Mouse (Mus musculus) testis, postnatal 10 days (tissue): ENCODE results near the gene Olfr718-ps1.

Experiments
- DNase-seq: peaks from one replicate; pipeline ENCODE4 v3.0.0; 2021; ENCODE audit warnings: low spot score

Olfr718-ps1 gene

GRCm38 (mm10) chr5:143129101-143129500 is 18.3 kb downstream of the Olfr718-ps1 start:
- DNase-seq: no peak

DNA sequence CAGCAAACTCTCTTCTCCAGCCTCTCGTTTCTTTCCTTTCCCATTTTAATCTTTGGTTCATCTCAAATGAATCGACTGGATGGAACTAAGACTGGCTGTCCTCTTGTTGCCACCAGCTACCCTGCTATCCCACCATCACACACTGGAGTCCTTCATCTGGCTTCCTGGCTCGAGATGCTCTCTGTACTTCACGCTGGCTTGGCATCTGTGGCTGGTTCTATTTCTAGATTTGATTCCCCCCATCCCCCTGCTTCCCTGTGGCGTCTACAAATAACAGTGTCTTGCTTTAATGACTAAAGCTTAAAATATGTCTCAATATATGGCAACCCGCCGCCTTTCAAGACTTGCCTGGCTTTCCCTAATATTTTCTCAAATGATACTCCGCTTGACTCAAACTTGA is 19.5 kb downstream of the Olfr718-ps1 start:
- DNase-seq: no peak

DNA sequence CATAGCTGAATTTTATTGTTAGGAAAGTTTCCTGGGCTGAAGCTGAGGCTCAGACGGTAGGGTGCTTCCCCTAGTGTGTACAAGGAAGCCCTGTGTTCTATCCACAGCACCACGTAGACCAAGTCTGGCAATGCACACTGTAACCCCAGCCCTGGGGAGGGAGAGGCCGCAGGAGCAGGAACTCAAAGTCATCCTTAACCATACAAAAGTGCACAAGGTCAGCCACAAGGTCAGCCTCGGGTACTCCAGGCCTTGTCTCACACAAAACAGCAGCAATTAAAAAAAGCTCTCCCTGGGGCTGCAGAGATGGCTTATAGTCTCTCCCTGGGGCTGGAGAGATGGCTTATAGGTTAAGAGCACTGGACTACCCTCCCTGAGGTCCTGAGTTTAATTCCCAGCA is 20.5 kb downstream of the Olfr718-ps1 start:
- no peak for DNase-seq

DNA sequence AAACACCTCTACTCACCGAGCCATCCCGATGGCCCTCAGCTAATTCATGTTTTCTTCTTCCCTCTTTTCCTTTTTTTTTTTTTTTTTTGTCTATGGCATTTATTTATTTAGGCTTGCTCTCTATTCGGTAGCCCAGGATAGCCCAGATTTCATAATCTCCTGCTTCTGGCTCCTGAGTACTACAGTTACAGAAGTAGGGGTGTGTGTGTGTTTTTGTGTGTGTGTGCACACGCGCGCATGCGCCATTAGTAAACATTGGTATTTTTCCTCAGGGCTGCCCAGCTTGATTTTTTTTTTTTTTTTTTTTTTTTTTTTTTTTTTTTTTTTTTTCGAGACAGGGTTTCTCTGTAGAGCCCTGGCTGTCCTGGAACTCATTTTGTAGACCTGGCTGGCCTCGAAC is 21.3 kb downstream of the Olfr718-ps1 start:
- no peak for DNase-seq

DNA sequence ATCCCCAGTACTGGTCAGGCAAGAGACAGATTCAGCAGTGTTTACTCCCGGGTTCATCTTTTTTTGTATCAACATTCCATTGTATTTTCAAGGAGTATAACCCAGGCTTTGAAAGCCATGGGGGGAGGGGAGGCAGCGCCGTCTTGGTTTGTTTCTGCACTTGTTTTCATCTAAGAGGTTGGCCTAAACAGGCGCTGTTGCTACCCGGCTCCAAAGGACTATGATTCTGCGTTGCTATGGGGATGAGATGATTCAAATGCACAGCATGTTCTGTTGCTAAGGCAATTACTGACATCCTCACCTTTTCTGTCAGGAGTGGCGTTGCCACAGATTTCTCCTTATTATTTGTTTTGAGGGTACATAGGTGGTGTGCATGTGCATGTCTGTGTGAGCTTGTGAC is 21.8 kb downstream of the Olfr718-ps1 start:
- DNase-seq: no peak

DNA sequence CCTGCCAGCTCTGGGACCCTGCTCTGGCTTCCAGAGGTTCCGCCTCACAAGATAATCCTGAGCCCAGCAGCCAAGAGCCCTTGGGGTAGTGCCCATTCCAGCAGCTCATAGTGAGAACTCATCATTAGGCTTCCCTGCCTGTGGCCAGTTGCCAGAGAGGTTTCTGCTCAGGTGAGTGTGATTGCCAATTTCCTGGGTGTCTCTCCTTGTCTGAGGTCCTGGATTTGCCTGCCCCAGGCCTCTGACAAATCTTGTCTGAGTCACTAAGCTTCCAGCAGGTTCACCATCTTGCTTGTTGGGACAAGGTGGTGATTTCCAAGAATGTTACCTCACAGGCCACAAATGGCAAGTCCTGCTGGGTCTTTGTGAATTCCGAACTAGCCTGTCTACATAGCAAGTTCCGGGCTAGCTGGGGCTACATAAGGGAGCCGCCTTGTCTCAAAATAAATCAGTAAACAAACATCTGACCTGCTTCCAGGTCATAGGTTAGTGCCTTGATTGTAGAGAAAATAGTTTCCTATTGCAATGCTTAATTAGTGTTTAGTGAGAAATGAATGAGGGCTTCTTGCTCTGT is 22.5 kb downstream of the Olfr718-ps1 start:
- no peak for DNase-seq

- DNase-seq: no peak
Observed at GRCm38 (mm10) chr5:143122673-143123072, 24.7 kb downstream of the Olfr718-ps1 start.

- no peak for DNase-seq
Observed at GRCm38 (mm10) chr5:143122125-143122524, 25.3 kb downstream of the Olfr718-ps1 start.

GRCm38 (mm10) chr5:143112281-143113246 is 34.8 kb downstream of the Olfr718-ps1 start, which contains the start of gene Rnf216:
Gene Rnf216 (minus strand): TSS chr5:143112994.
- DNase-seq: peak; percentile 94

DNA sequence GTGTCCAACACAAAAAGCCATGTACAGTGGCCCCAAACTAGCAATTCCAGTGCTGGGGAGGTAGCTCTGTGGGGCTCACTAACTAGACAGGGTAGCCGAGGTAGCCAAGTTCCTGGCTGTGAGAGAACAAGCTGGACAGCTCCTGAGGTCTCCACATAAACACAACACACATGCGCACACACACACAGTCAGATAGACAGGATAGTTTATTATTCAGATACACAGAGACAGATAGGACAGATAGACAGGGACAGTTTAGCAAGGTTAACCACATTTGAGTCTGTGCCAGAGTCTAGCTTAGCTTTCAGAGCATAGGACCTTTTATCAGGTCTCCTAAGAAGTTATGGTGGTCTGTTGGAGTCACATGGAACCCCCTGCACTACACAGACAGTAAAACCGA is 40.5 kb downstream of the Olfr718-ps1 start:
- no peak for DNase-seq

DNA sequence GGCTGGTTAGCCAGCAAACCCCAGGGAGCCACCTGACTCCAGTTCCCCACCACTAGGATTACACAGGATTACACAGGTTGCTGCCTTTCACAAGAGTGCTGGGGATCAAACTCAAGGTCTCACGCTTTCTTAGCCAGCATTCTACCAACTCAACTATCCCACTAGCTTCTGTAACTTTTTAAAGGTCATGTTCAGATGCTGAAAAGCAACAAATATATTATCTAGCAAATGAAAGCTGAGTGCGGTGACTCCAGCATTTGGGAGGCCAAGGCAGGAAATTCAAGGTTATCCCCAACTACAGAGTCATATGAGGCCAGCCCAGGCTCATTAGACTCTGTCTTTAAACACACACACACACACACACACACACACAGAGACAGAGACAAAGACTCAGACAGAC is 44.1 kb downstream of the Olfr718-ps1 start:
- DNase-seq: no peak

- no peak for DNase-seq
Observed at GRCm38 (mm10) chr5:143101626-143102025, 45.8 kb downstream of the Olfr718-ps1 start.

GRCm38 (mm10) chr5:143095256-143095655 is 52.1 kb downstream of the Olfr718-ps1 start:
- DNase-seq: no peak

DNA sequence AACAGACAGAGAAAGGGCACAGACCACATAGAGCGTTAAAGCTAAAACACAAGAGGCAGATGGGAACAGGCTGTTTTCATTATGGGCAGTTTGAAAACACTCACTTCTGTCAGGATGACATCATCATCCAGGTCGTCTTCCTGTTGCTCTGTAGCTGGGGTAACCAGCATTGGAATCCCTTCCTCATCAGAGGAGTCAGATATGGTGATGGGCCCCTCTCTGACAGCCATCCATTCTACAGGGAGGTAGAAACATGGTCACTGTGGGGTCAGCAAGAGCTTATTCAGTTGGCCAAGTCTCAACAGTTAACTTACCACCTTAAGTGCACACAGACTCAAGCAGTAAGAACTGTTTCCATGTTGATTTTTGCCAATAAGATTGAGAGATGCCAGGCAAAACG is 54.5 kb downstream of the Olfr718-ps1 start:
- no peak for DNase-seq

DNA sequence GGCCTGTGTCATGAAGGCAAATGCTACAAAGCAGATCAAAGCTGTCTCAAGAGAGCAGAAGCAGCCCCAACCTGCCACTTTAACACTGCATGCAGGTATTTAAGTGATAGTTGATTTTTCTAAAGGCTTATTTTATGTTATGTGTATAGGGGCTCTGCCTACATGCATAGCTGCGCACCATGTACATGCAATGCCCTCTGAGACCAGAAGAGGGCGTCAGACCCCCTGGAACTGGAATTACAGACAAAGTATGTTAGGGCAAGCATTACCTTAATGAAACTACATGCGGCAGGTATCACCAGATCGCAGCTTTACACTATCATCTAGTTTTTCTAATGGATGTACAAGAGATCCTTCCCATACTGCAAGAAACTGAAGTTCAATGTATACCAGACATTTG is 62.5 kb downstream of the Olfr718-ps1 start:
- DNase-seq: peak; percentile 61
